Mouse (Mus musculus) limb, embryonic 10.5 days (tissue): ENCODE results near the gene Klkb1. TPM values are rescaled to one million over a fixed set of nuclear protein-coding genes. Genes with fewer than 3 reads are reported as not detected.
"Not testable (repeated sequence)": the region's sequence is repeated elsewhere in the genome, so short reads cannot be mapped to it uniquely, and the experiment has no call there.

Source experiments
- DNase-seq: peaks from one replicate; pipeline ENCODE4 v3.0.0-alpha.2; 2017; ENCODE audit warnings: low spot score
- H3K27ac ChIP-seq: fragments of 300-500 bp; sonication (generic); 2 replicates; pipeline ENCODE4 v1.5.1; 2016; ENCODE audit warnings: mild to moderate bottlenecking
- H3K27me3 ChIP-seq: fragments of 300-500 bp; sonication (generic); 2 replicates; pipeline ENCODE4 v1.6.1; 2016; ENCODE audit warnings: low read depth, mild to moderate bottlenecking; ENCODE audit not compliant: poor library complexity, severe bottlenecking
- H3K36me3 ChIP-seq: fragments of 300-500 bp; sonication (generic); 2 replicates; pipeline ENCODE4 v1.6.1; 2016; ENCODE audit warnings: mild to moderate bottlenecking, moderate library complexity
- H3K4me1 ChIP-seq: fragments of 300-500 bp; sonication (generic); 2 replicates; pipeline ENCODE4 v1.6.1; 2016
- H3K4me3 ChIP-seq: fragments of 300-500 bp; sonication (generic); 2 replicates; pipeline ENCODE4 v1.5.1; 2016; ENCODE audit warnings: mild to moderate bottlenecking, moderate library complexity
- H3K9me3 ChIP-seq: fragments of 300-500 bp; sonication (generic); replicated peaks from 2 replicates; pipeline ENCODE4 v1.6.1; 2016; ENCODE audit warnings: mild to moderate bottlenecking
- WGBS: fragments of 180-500 bp; shearing (Covaris S2); methylation state at CpG from one replicate; pipeline ENCODE4 v1.1.7; 2016; 5-methylcytosine and 5-hydroxymethylcytosine counted together
- polyA plus RNA-seq: library from polyadenylated mRNA; unstranded; fragments of >200 nt; fragmentation: Nextera tagmentation; extraction: Ambion mirVana; gene quantifications from 2 replicates; pipeline ENCODE4 v1.2.1, GENCODE M21; 2016

The Klkb1 gene
- polyA plus RNA-seq = 0.03 TPM in 1 of 2 replicates, not detected in the other

DNA sequence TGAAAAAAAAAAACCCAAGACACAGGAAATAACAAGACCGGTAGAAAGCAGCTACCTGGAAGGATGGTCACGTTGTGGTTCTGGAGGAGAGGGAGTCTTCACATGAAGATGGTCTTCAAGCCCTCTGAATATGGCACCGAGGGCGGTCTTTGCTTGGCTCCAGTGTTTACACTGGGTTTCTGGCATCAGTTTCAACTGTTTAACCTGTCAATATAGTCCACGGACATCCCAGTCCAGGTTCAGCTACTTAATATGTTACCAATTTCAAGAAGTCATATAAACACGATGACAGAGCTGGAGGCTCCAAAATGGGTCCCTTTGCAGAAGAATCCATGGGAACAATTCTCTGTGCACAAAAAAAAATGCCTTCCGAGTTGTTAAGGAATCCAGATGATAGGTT lies at the start of gene Klkb1:
Gene Klkb1 (minus strand): TSS at position 173 of the 400 bp plus-strand sequence.
- no peak within 1 kb of the TSS for H3K4me3 ChIP-seq
- 93% methylated on average over 7 of the region's 7 CpGs for WGBS
- no peaks in the 10 kb centered on the region for H3K36me3 ChIP-seq
- DNase-seq = no peak
- no peaks in the 10 kb centered on the region for H3K4me1 ChIP-seq
- no peak within 1 kb of the TSS for H3K27ac ChIP-seq
- H3K9me3 ChIP-seq = no peaks in the 10 kb centered on the region
- no peaks in the 10 kb centered on the region for H3K27me3 ChIP-seq

DNA sequence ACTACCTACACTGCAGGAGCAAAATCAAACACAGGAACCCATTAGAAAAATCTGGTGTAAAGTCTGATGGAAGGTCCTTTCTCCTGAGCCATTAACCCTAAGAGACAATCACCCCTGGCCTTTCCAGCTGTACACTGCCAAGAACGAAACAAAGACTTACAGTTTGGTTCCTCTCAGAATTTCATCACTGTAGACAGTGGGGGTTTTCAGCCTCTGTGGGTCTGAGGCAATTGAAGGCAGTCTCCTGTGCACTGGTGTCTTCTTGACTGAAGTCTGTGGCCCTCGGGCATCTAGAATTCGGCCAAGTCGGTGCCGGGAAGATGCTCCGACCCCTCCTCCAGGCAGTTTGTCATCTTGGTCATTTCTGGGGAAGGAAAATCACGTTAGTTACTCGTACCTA lies 49.6 kb upstream of the Klkb1 start:
- no peak overlapping the region for H3K4me3 ChIP-seq
- no peaks in the 10 kb centered on the region for H3K4me1 ChIP-seq
- DNase-seq = no peak
- H3K9me3 ChIP-seq = no peaks in the 10 kb centered on the region
- no peak overlapping the region for H3K27ac ChIP-seq
- WGBS = 87% methylated on average over 8 of the region's 8 CpGs
- H3K27me3 ChIP-seq = no peaks in the 10 kb centered on the region
- H3K36me3 ChIP-seq = peaks cover 30% of the 10 kb centered on the region

DNA sequence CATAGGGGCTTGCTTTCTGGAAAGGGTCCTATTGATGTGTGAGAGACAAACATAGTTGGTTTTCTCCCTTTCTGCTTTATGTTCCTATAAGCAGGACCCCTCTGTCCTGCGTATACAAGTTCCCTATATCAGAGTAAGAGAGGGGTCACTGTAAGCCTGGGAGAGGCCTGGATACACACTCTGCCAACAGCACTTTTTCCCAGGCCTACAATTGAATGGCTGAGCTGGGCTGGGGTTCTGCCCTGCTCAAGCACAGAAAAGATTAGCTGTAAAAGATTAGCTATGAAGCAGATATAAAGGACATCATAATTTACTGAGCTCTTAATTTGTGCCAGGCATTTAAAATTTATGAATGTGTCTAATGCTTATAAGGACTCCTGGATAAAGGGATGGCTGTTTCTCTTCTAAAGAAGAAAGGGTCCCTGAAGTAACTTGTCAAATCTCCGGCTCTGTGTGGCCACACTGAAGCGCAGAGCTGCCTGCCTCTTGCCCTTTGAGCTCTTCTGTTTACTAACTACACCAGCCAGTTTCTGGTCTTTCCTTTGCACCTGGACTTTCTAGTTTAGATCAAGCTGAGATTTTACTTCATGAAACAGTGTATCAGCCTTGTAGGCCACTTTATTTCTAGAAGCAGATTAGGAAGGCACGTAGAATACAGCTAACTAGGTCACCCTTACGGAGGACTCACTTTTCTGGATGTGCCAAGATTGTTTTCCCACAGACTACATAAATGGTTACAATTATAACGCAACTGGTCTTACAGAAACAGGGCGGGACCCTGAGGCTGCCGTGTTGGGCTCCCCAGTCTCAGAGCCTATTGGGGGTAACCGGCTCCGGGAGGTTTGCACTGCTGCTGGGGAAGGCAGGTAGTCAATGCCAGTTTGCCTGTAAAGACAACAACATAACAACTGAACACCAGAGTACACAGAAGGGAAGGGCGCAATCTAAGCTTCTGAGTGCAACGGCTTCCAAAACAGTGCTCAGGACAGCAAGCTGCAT lies 47.3 kb upstream of the Klkb1 start:
- H3K36me3 ChIP-seq = peaks cover 15% of the 10 kb centered on the region
- no peaks in the 10 kb centered on the region for H3K4me1 ChIP-seq
- no peaks in the 10 kb centered on the region for H3K27me3 ChIP-seq
- no peaks in the 10 kb centered on the region for H3K9me3 ChIP-seq
- DNase-seq = no peak
- 95% methylated on average over 12 of the region's 12 CpGs for WGBS
- no peak overlapping the region for H3K27ac ChIP-seq
- no peak overlapping the region for H3K4me3 ChIP-seq

DNA sequence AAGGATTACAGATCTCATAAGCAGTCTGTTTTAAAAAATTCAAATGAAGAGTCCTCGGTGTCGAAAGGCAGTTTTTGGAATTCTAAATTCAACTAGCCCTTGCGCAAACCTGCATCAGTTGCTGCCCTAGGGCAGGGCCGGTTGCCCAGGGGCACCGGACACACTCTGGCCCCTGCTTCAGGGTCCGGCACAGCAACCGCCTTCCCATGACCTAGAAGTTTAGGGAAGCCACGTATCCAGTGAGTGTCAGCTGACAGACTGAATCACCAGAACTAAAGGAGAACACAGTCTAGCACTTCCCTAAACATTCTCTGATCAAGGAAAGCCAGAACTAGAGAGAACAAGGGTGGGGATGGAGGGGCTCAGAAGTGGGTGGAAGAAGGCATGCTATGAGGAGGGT lies 38.8 kb upstream of the Klkb1 start:
- H3K4me3 ChIP-seq = peak overlapping the region; percentile 72
- 3% methylated on average over 8 of the region's 8 CpGs for WGBS
- no peaks in the 10 kb centered on the region for H3K9me3 ChIP-seq
- no peaks in the 10 kb centered on the region for H3K36me3 ChIP-seq
- peak overlapping the region; percentile 78 for H3K27ac ChIP-seq
- H3K27me3 ChIP-seq = peaks cover 13% of the 10 kb centered on the region
- DNase-seq = peak; percentile 36
- H3K4me1 ChIP-seq = peaks cover 9% of the 10 kb centered on the region

DNA sequence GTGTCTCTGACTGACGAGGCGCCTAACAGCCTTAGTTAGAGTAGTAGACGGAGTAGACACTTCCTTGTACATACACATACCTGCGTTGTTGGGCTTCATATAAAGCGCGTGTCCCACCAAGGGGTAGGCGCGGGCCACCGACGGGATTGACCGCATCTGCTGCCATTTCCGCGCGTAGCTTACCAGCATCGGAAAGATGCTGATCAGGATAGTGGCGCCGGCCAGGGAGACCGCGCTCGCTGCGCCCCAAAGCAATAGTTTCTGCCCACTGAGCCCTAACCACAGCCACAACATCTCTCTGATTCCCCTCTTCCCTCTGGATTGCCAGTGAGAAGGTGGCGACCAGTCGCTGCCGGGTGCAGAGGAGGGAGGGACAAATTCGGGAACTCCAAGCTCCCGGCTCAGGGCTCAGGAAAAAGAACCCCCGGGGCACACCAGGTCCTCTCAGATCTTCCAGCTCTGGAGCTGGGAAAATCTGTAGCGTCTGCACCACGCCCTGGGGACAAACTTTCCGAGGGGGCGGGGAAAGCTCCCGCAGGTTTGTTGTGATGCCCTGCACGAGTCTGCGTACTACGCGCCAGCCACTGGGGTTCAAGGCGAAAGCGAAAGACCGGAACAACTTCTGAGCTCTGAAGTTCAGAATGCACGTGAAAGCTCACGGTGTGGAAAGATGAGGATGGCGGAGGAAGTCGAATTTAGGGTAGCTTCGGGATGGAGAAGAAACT lies 38.2 kb upstream of the Klkb1 start, which contains the start of gene Cyp4v3:
Gene Cyp4v3 (minus strand): TSS at position 532 of the 725 bp plus-strand sequence.
- Histone ChIP-seq H3K9me3 (no peaks in the 10 kb centered on the region), H3K4me1 (peaks cover 9% of the 10 kb centered on the region), H3K4me3 (peak within 1 kb of the TSS; percentile 72), H3K27ac (peak within 1 kb of the TSS; percentile 78), H3K36me3 (no peaks in the 10 kb centered on the region), H3K27me3 (peaks cover 13% of the 10 kb centered on the region)
- under 1% methylated on average over 44 of the region's 44 CpGs for WGBS
- peak; percentile 71 for DNase-seq

DNA sequence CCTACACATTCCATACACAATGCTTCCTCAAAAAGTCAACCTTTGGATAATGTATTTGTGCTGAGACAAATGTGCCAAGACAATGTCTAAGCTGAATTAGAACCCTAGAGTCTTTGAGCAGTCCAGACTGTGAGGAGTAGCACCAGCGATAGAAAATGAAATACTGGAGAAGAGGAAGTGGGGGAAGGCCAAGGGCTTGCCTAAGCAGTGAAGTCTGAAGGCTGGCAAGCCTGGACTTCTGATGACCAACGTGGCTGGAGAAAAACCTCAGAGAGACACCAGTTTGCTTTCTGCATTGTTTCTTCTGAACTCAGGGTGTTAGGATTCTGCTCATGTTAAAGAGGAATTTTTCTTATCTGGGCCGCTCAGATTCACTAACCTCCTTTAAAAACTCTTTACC lies 36.2 kb upstream of the Klkb1 start:
- DNase-seq = no peak
- Histone ChIP-seq H3K27ac (no peak overlapping the region), H3K4me1 (peaks cover 9% of the 10 kb centered on the region), H3K9me3 (no peaks in the 10 kb centered on the region), H3K36me3 (no peaks in the 10 kb centered on the region), H3K27me3 (peaks cover 13% of the 10 kb centered on the region), H3K4me3 (no peak overlapping the region)
- 86% methylated on average over 3 of the region's 3 CpGs for WGBS

DNA sequence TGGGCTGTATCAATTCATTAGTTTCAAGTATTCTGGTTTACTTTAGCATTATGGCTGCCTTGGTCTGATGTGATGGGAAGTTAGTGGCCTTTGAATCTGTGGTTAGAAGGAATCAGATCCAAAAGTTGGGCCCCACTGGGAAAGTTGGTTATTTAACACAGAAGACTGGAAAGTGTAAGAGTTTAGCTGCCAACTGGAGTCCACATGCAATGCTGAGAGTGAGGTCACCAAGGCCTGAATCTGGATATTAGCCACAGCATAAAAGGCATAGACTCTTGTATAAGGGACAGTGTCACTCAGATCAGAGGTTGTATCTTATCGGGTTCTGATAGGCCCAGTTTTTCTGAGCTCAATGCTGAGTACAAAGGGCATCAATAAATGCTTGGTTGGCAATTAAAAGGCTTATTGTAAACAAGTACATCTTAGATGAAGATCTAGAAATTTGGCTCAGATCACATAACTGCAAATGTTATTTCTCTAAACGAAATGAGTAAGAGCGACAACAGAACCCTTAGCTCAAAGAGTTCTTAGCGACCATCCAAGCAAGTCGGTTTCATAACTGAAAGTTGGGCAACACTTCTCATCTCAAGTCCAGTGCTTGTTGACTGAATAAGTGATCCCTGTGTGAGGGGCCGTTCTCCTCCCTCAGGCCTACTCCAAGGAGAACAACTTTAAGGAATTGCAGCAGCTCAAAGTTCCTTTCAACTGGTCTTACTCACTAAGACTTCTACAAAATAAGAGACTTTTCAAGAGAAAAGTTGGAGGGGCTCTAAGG lies 34.7 kb upstream of the Klkb1 start:
- Histone ChIP-seq H3K36me3 (no peaks in the 10 kb centered on the region), H3K9me3 (no peaks in the 10 kb centered on the region), H3K4me3 (no peak overlapping the region), H3K4me1 (peaks cover 9% of the 10 kb centered on the region), H3K27ac (no peak overlapping the region), H3K27me3 (peaks cover 13% of the 10 kb centered on the region)
- 93% methylated on average over 6 of the region's 6 CpGs for WGBS
- no peak for DNase-seq

DNA sequence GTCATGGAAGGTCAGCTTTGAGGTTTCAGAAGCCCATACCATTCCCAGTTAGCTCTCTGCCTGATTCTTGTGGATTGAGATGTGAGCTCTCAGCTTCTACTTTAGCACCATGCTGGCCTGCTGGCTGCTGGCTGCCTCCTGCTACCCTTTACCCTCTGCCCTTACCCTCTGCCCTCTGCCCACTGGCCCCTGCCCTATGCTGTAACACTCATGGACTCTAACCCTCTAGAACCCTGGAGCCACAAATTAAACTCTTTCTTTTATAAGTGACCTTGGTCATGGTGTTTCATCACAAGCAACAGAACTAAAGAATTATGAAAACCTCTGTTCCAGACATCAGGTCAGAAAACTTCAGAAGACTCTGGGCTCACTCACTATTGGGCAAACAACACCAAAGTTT lies 32.4 kb upstream of the Klkb1 start:
- DNase-seq = not testable (repeated sequence)

DNA sequence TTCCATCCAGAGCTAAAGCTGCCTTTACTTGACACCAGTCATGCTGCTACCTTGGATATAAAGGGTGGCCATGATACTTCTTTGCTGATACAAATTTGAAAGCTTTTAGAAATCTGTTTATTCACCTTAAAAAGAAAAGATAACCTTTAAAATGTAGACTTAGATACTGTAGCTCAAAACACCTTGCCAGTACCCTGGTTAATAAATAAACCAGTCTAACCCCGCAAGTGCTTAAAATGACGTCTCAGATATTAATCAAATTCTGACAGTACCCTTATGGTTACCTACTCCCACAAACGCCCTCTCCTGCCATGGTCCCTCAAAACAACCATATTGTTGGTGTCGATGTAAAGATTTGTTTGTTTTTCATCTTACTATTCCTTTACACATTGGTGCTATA lies 29.5 kb upstream of the Klkb1 start:
- DNase-seq = no peak
- Histone ChIP-seq H3K27me3 (no peaks in the 10 kb centered on the region), H3K4me1 (no peaks in the 10 kb centered on the region), H3K27ac (no peak overlapping the region), H3K36me3 (no peaks in the 10 kb centered on the region), H3K9me3 (no peaks in the 10 kb centered on the region), H3K4me3 (no peak overlapping the region)
- 91% methylated on average over 4 of the region's 4 CpGs for WGBS

More for the DNA sequence above, 32.4 kb upstream of the Klkb1 start:
- H3K9me3 ChIP-seq, H3K27me3 ChIP-seq, H3K4me3 ChIP-seq, H3K27ac ChIP-seq, H3K36me3 ChIP-seq, H3K4me1 ChIP-seq: not testable (repeated sequence)

DNA sequence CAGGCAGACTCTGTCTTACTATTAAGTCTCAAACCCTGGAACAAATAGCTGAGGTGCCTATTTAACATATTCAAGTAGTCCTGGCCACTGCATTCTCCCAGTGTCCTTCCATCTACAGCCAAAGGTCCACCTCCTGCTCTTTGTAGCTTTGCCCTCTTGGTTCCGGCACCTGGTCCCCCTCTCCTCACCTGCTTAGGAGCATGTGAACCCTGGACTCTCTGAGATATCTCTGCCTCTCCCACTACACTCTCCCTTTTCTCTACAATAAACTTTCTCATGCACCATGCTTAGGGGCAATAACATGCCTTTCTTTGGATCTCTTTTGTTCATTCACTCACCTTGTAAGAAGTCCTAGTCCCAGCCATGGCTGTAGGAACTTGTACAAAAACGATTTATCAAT lies 26.7 kb upstream of the Klkb1 start:
- Histone ChIP-seq H3K27ac (no peak overlapping the region), H3K4me1 (no peaks in the 10 kb centered on the region), H3K4me3 (no peak overlapping the region), H3K9me3 (no peaks in the 10 kb centered on the region), H3K27me3 (no peaks in the 10 kb centered on the region), H3K36me3 (no peaks in the 10 kb centered on the region)
- WGBS = 85% methylated on average over 2 of the region's 2 CpGs
- DNase-seq = no peak

DNA sequence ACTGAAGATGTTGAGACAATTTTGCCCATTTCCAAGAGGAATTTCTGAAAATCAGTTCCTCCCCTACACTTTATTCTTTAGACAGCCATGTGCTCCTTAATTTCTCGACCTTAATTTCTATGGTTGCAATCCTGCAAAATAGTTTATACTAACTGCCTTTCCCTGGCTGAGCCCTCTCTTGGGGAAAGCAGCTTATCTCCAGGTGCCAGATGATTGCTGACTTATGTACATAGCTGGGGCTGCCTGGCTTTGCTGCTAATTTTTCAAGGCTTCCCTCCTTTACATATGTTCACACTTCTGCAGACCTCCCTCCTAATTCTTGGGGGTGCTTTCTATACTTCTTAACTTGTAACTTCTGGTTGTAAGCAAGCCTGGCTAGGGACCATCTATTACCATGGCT lies 26.3 kb upstream of the Klkb1 start:
- 83% methylated on average over 1 of the region's 1 CpGs for WGBS
- no peaks in the 10 kb centered on the region for H3K36me3 ChIP-seq
- no peaks in the 10 kb centered on the region for H3K27me3 ChIP-seq

DNA sequence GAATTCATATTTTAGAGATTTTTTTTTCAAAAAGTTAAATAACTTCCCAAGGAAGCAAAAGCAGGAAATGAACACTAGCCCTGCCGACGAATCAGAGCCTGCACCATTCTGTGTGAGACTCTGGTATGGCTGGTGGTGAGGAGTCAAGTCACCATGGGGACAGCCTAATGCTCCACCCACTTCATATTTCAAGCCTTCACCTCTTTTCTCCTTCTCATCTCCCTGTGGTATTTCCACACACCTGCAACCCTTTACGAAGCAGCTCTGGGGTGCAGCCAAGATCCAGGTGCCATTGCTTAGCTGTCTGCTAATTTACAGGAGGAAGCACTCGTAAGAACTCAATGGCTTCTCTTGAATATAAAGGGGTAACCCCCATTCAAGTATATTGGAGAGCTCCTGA lies 16.3 kb upstream of the Klkb1 start:
- Histone ChIP-seq H3K9me3 (no peaks in the 10 kb centered on the region), H3K36me3 (no peaks in the 10 kb centered on the region), H3K27me3 (no peaks in the 10 kb centered on the region), H3K4me3 (no peak overlapping the region), H3K4me1 (no peaks in the 10 kb centered on the region), H3K27ac (no peak overlapping the region)
- 95% methylated on average over 4 of the region's 4 CpGs for WGBS
- no peak for DNase-seq

More for the DNA sequence above, 26.3 kb upstream of the Klkb1 start:
- Histone ChIP-seq H3K27ac (no peak overlapping the region), H3K9me3 (no peaks in the 10 kb centered on the region), H3K4me1 (no peaks in the 10 kb centered on the region), H3K4me3 (no peak overlapping the region)
- DNase-seq = no peak
